Mouse (Mus musculus) kidney, adult 18-20 months (tissue): ENCODE results near the gene E030025P04Rik.

Experiments
- DNase-seq: peaks from one replicate; pipeline ENCODE4 v3.0.0; 2021

Gene E030025P04Rik

GRCm38 (mm10) chr11:109144236-109144635 lies at the start of gene E030025P04Rik:
Gene E030025P04Rik, minus strand, starts transcription at chr11:109144369.
- DNase-seq = no peak

DNA sequence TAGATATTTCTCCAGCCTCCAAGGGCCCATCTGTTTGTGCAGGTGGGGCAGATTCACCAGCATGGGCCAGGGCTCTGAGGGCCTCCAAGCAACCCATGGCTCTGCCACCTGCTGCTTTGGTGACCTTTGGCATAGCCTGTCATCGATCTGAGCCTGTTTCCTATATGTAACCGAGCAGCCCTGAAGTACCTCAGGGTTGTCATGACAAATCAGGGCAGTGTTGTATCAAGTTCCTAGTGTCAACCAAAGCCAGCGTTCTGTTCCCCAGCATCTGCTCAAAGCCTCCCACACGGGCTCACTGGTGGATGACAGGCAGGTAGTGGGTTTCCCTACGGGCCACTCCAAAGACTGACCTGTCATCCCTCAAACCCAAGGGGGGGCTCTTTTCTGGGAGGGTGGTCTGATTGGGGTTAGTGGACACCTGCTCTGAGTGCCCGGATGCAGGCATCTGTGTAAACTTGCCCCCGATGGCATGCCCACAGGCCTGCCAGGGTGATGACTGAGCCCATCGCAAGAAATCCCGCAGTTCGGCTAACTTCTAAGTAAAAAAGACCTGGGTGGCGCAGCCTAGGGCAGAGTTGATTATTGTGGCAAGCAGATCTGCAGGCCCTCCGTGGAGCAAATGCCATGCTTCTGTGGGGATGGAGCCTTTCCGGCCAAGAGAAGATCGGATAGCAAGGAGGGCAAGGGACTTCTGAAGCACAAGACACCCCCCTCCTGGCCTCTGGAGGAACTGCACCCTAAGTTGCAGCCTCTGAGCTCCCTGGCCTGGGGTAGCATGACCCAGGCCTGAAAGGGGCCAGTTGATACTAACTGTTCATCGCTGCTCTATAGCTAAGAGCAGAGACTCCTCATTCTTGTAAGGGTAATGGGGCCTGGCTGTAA lies 48.7 kb upstream of the E030025P04Rik start:
- DNase-seq = peak; percentile 73

DNA sequence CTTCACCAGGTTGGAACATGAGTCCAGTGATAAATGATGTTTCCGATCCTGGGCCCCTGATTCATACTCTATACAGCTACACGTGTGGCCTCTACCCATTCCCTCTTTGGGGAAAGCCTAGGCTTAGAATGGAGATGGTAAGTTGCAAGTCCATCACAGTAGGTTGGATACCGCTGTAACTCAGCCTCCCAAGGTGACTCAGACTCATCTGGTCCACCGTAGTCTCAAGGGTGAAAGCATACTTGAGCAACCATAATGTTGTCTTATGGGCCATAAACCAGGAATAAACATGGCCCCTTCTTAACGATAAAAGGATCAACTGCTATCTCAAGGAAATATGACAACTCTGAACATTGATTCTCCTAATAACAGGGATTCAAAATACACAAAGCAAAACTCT lies 44.1 kb upstream of the E030025P04Rik start:
- DNase-seq = no peak

GRCm38 (mm10) chr11:109187631-109188184 lies 43.5 kb upstream of the E030025P04Rik start:
- no peak for DNase-seq

DNA sequence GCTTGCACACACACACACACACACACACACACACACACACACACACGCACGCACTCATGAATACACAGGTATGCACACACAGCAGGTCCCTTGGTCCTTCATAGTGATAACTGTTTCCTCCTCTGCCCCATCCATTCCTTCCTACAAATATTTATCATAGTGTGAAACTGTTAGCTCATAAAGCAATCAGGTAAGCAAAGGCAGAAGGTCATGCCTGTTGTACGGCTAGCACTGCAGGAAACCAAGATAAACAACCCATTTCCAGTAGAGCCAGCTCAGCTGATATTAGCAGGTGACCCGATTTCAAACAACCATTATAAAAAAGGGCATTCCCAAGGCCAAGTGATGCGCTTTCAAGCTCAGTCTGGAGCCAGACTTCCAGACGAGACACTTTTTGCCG lies 36.9 kb upstream of the E030025P04Rik start:
- DNase-seq = no peak

DNA sequence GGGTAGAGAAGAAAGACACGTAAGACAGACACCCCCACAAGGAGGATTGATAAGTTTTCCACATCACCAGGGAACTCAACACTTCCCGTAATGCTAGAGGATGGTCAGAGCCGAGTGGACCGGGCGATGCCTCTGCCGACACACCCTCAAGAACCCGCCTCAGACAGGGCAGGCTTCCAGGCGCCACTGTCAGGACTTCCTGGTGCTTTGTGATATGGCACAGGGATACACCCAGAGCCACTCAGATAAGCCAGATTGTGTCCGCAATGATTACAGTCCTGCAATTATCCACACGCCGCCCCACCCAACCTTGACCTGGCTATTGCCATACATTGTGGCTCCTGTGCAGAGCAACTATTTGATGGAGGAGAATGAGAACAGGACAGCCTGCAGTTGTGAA lies 36.1 kb upstream of the E030025P04Rik start:
- peak; percentile 6 for DNase-seq

- DNase-seq = peak; percentile 11
These were observed 34.8 kb upstream of the E030025P04Rik start for GRCm38 (mm10) chr11:109178788-109179518.

GRCm38 (mm10) chr11:109175376-109175969 lies 31.3 kb upstream of the E030025P04Rik start:
- DNase-seq = no peak

DNA sequence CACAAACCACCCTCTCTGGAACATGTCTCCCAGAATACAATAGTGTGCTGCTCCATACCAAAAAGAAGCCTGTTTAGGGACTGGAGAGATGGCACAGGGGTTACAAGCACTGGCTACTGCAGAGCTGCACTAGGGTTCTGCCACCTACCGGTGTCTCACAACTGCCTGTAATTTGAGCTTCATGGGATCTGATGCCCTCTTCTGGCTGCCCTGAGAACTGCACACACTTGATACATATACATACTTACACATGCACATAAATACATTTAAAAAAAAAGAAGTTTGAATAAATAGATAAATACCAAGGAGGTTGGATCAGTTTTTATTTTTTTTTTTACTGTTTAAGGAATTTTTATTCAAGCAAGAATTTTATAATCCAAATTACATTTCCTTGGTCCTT lies 28.1 kb upstream of the E030025P04Rik start:
- no peak for DNase-seq

- DNase-seq = no peak
These were observed 26.6 kb upstream of the E030025P04Rik start for GRCm38 (mm10) chr11:109170771-109171170.

DNA sequence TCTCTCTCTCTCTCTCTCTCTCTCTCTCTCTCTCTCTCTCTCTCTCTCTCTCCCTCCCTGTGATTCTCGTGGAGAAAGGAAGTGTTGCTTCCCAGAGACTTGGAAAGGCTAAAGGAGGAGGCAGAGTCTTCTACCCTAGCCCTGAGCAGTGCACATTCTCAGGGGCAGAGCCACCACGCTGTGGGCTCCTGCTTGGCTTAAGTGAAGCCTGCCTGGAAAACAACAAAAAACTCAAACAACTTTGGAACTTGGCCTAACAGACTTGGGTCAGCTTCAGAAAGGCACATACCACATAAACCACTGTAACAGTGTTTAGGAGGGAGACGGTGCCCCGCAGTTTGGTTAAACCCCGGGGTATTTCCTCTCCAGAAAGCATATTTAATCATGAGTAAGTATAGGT lies 13.5 kb upstream of the E030025P04Rik start:
- no peak for DNase-seq

- DNase-seq = no peak
These were observed 747 bp upstream of the E030025P04Rik start for GRCm38 (mm10) chr11:109144890-109145341.

GRCm38 (mm10) chr11:109126482-109126881 lies 17.7 kb downstream of the E030025P04Rik start:
- no peak for DNase-seq

DNA sequence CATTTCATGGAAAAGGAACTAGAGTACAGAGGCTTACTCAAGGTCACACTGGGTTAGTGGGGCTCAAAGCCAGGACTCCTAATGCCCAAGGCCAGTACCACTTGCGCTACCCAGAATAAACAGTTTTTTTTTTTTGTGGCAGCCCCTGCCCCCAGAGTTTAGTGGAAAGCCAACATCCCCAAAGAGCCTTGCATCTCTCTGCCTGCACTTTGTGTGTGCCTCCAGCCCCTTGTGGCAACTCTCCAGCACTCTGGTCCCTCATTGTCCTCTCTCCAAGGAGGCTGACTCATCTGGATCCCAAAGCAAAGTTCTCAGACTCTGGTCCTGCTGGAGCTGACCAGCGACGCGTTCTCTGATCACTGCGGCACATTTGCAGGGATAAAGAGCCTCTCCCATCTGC lies 18.7 kb downstream of the E030025P04Rik start:
- DNase-seq = no peak

- DNase-seq = no peak
These were observed 19.9 kb downstream of the E030025P04Rik start for GRCm38 (mm10) chr11:109124284-109124683.

DNA sequence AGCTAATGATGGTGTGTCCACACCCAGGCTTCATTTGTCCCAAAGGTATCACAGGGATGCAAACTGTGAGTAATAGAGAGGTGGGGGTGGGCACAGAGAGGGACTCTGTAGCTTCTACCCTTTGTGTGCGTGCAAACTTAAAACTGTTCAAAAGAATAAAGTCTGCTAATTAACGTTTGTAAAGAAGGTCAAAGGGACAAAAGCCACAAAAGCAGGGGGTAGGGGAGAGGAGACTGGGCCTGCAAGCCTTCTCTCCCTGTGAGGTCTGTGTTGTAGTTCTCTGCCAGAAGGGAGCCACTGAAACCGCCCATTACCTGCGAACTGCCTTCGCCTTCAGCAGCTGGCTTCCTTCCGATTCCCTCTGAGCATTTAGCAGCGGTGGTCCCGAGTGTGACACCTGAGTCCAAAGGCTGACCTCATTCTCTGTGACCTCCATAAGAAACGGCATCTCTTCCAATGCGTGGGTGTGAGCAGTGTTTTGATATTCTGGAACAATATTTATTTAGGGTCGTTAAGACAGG lies 34.3 kb downstream of the E030025P04Rik start:
- DNase-seq = no peak

GRCm38 (mm10) chr11:109109056-109109455 lies 35.1 kb downstream of the E030025P04Rik start:
- no peak for DNase-seq

DNA sequence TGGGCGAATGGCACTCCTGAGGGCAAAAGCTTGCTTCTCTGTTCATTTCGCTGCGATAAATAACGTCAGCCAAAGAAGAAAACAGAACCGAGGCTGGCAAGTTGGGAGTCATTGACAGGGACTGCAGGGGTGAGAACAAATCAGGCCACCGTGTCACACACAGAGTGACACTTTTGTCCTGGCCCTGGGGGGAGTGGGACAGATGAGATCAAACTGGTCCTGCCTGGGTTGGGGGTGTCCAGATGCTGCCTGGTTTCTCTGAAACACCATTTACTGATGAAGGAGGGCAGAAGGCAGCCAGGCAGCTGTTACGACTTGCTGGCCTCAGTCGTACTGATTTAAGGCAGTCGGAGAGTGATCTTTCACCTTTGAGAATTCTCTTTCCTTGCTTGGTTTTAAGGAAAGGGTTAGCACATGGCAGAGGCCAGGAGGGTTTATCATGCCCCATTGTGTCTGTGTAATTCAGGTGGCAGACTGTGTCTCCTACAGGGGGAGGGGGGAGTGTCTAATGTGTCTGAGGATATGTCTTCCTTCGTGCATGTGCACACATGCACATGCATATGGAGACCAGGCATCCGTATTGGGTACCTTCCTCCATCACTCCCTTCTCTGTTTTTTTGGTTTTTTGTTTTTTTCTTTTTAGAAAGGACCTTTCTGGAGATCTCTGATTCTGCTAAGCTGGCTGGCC lies 36.5 kb downstream of the E030025P04Rik start:
- no peak for DNase-seq

DNA sequence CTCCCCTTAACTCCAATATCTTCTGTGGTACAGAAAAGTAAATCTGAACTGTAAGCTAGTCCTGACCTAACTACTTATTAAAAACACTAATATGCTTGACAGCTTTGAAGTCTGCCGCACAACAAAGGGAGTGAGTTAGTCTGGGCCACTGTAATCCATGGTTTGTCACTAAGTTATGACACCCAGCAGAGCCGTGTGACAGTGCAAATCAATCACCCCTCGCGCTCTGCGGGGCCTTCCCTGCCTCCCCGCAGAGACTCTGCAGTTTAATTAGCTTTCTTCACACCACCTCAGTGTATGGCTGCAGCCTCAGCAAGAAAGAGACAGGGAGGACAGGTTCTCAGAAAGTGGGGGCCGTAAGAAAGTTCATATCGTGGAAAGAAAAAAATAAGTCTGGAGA lies 37.4 kb downstream of the E030025P04Rik start:
- no peak for DNase-seq

DNA sequence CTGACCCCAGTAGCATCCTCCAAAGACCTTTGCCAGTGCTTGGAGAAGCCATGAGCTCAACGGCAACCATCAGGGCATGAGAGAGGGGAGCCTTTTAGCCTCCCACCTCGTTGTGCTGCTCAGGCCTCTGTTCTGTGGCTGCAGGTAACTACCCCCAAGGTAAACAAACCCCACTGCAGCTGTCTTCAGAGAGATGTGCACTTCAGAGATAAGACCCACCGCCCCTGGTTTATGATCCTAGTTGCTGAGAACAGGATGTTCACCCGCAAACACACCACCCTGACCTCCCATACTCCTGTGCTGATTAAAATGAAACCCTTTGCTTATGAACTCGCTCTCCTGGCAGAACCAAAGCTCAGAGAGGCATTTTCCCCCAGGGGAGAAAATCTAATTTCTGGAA lies 38.0 kb downstream of the E030025P04Rik start:
- DNase-seq = no peak

DNA sequence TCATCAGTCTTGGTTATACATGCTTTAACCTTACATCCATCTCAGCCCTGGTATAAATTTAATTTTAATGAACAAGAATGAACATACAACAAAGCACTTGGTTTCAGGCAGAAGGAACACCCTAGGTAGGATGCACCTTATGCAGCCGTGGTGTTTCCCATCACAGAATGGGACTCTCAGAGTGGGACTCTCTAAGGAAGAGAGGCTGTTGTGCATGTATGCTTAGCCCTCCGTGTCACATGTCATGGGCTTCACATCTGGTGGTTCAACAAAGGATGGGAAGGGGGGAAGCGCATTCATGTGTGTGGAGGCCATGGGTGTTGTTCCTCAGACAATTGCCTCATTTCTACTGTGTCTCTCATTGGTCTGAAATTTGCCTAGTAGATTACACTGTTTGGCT lies 40.8 kb downstream of the E030025P04Rik start:
- no peak for DNase-seq

- no peak for DNase-seq
These were observed 41.5 kb downstream of the E030025P04Rik start for GRCm38 (mm10) chr11:109102646-109103045.
